Mouse (Mus musculus) A20 (cell line): ENCODE measurements around the gene Olfr922.

Source experiments
- DNase-seq: peaks from one replicate; pipeline ENCODE4 v3.0.0-alpha.2; 2011; ENCODE audit warnings: low read depth, low spot score

The Olfr922 gene

DNA sequence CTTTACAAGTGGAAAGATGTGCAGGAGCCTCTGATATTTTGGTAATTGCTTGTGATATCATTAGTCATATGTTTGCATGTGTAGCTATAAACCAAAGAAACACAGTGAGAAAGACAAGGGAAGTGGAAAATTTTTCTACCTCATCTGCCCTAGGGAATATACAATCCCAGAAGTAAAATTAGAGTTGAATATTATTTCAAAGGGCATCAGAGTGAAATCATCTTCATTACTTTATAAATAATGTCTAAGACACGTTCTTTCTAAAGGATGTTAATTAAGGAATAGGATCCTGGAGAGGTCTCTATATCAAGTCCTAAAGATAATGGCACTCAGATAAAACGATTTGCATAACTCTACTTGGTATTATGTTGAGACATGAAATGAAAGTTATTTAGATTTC, at the start of gene Olfr922:
Gene Olfr922 (plus strand): TSS at position 301 of the 400 bp plus-strand sequence.
- no peak for DNase-seq

DNA sequence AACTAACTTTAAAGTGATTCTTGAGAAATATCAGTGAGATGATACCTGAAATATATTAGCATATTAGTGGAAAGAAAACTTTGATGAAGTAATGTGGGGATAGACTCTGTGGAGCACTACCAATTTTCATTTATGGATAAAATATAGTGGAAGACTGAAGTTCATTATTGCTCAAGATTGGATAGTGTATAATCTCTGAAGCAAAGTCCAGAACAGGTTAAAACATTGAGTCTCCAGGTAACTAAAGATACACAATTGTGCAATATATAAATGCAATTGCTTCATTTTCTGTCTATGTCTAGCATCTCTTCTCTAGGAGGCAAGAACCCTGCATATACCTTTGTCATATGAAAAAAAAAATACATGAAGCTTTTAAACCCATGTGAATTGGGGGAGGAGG, 41.6 kb upstream of the Olfr922 start, which contains the start of gene Olfr921:
Gene Olfr921 (plus strand): TSS at position 301 of the 400 bp plus-strand sequence.
- DNase-seq: no peak

- no peak for DNase-seq
Measured at GRCm38 (mm10) chr9:38792689-38793088, 21.7 kb upstream of the Olfr922 start.

DNA sequence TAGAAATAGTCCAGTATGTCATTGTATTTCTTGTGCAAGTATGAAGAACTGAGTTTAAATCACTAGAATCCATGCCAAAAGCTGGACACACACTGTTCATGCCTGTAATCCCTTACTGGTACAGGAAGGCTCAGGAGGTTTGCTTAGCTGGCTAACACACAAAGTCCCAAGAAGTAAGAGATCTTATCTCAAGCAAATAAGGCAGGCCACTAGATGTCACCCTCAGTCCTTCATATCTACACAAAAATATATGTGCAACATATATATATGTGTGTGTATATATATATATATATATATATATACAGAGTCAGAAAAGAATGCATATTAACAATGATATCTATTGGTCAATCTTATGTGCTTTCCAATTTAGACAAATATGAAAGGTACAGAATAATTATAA, 8.7 kb upstream of the Olfr922 start:
- no peak for DNase-seq

- no peak for DNase-seq
Measured at GRCm38 (mm10) chr9:38815458-38815986, 1.1 kb downstream of the Olfr922 start.

GRCm38 (mm10) chr9:38826245-38826644, 11.8 kb downstream of the Olfr922 start, which contains the start of gene Olfr923:
Olfr923 (plus strand) TSS chr9:38826545.
- no peak for DNase-seq

DNA sequence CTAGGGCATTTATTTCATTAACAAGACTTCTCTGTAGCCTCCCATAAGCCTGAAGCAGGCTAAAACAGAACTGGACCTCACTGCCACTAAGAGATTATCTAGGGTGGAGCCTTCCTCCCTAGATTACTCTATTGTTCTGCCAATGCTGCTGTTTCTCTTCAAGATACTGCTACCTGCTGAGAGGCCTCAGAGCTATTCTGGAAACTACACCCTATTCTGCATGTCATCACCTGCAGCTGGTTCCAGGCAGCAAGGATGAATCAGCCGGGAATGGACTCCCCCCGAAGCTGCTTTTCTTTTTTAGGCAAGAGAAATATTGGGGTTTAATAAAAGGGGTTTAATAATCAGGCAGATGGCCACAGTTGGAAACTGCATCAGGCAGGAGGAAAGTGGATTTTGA, 18.6 kb downstream of the Olfr922 start:
- no peak for DNase-seq

GRCm38 (mm10) chr9:38844149-38844548, 29.7 kb downstream of the Olfr922 start, which contains the start of gene Olfr924:
Olfr924 (plus strand) TSS chr9:38844449.
- DNase-seq: no peak

- no peak for DNase-seq
Measured at GRCm38 (mm10) chr9:38854760-38855159, 40.3 kb downstream of the Olfr922 start, which contains the start of gene Olfr26. Olfr26 (plus strand) TSS chr9:38855060.
